Mouse (Mus musculus) Patski (cell line): ENCODE measurements around the gene Ush2a. TPM values are rescaled to one million over a fixed set of nuclear protein-coding genes. Genes with fewer than 3 reads are reported as not detected.

ENCODE experiments used
- ATAC-seq: fragments of 100-300 bp; one replicate; pipeline ENCODE4 v1.8.0; 2021
- CTCF ChIA-PET: fragments of 350-600 bp; sonication (Branson Sonifier 250); formaldehyde crosslinking; loops from one replicate; lab custom pipeline; 2022; ENCODE audit warnings: inconsistent platforms; lab: Charles Lee
- POLR2A ChIA-PET: fragments of 350-600 bp; sonication (Branson Sonifier 250); formaldehyde crosslinking; loops from one replicate; lab custom pipeline; 2022; ENCODE audit warnings: antibody characterized with exemption, inconsistent platforms; lab: Charles Lee
- DNase-seq: peaks from one replicate; pipeline ENCODE4 v3.0.0-alpha.2; 2011; ENCODE audit warnings: low read depth, low spot score
- H3K27me3 ChIP-seq: fragments of 371-371 bp; one replicate; pipeline ENCODE4 v1.5.1; 2021
- CTCF ChIP-seq: fragments of 100-300 bp; IDR thresholded peaks from one replicate; pipeline ENCODE4 v1.5.1; 2021
- in situ Hi-C: fragments of 300-500 bp; cut with MboI; formaldehyde crosslinking; loops from 3 replicates; pipeline ENCODE4 v1.11.1; 2018; ENCODE audit warnings: low pct_unique_long_range_greater_than_20kb, mixed read lengths
- polyA plus RNA-seq: library from polyadenylated mRNA; unstranded; gene quantifications from one replicate; pipeline ENCODE4 v1.2.3, GENCODE M21; 2021

The Ush2a gene
- polyA plus RNA-seq, 1 experiment from 2014 or later: not detected

DNA sequence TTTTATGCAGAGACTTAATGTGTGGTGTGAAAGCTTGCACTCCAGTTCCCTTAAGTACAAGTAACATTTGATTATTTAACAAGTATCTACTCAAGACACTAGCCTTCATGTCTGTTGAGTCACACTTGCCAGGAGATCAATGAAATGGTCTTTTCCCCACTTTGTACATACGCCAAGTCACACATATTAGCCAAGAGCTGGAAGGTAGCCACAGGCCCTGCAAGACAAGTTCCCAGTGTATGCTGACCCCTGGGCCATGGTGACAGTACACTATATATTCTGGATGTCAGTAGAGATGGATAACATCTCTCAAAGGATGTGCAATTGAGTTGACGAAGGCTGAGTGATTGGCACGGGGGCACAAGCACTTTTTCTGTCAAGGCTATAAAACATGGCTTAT, 455.1 kb downstream of the Ush2a start:
- no peak for ATAC-seq
- DNase-seq: no peak
- ChIA-PET POLR2A (no interaction called here), CTCF (no interaction called here)
- peaks cover 4% of the 10 kb centered on the region for H3K27me3 ChIP-seq
- in situ Hi-C loops: no loop called here
- no peak for TF ChIP-seq CTCF

DNA sequence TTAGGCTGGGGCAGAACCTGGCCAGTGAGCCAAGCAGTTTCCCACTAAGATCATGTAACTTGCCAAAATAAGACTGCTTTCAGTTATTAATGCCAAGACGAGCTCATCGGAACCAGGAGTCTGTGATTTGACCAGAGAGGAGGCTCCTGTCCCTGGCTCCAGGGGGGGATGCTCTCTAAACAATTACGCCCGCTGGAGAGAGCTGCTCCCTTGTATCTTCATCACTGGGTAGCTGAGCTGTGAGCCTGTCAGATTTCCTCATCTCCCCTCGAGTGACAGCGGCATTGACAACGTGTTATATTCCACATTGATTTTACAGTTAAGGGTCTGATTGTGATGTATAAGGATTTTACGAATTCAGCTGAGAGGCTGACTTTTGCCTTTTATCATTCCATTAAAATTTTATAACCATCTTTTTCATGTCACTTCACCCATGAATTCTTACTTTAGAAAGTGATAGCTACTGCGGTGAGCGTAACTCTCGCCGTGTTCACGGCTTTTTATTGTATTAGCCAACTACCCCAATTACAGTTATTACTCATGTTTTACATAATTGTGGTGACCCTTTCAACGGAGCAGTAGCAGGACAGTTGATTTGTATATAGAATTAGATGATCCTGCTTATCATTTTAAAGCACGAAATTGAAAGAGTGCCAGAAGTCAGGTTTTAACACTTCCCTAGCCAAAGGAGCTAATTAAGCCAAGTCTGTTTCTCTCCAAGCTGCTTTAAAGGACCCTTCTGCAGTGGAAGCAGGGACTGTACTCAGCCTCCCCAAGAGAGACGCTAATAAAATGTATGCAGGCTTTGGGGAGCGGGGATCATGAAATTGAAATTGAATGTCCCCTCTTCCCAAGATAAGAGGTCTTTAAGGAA, 463.5 kb downstream of the Ush2a start:
- CTCF ChIA-PET: no interaction called here
- in situ Hi-C loops: no loop called here
- peaks cover 24% of the 10 kb centered on the region for H3K27me3 ChIP-seq
- DNase-seq (no peak), ATAC-seq (no peak)
- POLR2A ChIA-PET: no interaction called here
- no peak for TF ChIP-seq CTCF

DNA sequence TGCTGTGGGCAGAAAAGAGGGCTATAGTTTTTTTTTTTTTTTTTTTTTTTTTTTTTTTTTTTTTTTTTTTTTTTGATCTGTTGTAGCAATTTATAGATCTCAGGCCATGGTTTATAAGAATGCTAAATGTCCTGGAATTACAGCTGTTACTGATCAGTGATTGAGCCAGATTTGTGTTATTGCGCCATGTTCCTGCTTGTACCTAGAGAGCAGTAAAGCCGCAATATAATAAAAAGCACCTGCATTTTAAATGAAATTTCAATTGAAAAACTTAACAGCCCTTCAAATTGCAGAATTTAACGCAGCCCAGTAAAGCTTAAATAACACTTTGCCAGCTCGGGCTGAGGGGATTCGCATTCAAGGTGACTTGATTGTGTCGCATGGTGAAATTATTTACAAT, 465.1 kb downstream of the Ush2a start:
- ChIA-PET POLR2A (no interaction called here), CTCF (interaction anchor here (0.6 kb wide), 1 partner anchor 846 kb away, joined by 3 read pairs; no protein-coding TSS in a partner anchor)
- DNase-seq (no peak), ATAC-seq (no peak)
- peaks cover 24% of the 10 kb centered on the region for H3K27me3 ChIP-seq
- TF ChIP-seq CTCF: no peak
- in situ Hi-C loops: no loop called here

DNA sequence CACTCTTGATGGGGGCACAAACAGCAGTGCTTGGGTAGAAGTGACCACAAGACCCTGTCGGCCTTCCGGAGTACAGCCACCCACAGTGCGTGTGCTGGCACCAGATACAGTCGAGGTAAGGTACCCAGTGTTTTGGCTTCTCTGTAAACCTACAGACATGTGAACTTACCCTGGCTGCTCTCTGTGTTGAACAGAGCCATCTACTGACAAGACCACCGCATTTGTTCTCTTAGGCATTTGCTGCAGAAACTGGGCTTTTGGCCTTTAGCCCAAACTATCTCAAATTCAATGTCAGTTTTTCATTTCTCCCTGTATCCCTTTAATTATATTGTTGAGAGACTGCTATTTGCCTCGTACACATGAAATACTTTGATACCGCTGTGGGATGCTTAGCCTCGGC, 466.8 kb downstream of the Ush2a start:
- no peak for TF ChIP-seq CTCF
- DNase-seq (no peak), ATAC-seq (no peak)
- peaks cover 24% of the 10 kb centered on the region for H3K27me3 ChIP-seq
- ChIA-PET POLR2A (no interaction called here), CTCF (no interaction called here)
- in situ Hi-C loops: no loop called here

DNA sequence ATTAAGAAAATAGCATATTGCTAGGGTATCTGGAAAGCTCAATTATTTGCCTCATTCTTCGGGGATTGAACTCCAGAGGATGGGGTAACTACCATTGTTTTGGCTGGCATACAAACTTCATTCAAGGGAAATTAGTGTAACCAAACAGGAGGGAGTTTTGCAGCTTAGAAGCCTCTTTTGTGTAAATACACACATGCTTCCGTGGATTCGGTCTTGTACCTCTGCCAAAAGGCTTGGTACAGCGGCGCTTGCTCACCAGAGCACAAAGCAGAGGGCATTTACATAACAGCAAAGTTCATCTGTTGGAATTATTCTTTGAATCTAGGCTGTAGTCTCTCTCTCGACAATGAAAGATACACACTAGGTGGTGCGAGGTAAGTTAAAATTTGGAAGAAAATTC, 467.4 kb downstream of the Ush2a start:
- no peak for DNase-seq
- in situ Hi-C loops: no loop called here
- POLR2A ChIA-PET: no interaction called here
- CTCF ChIA-PET: no interaction called here
- H3K27me3 ChIP-seq: peaks cover 20% of the 10 kb centered on the region
- ATAC-seq: no peak
- TF ChIP-seq CTCF: no peak

DNA sequence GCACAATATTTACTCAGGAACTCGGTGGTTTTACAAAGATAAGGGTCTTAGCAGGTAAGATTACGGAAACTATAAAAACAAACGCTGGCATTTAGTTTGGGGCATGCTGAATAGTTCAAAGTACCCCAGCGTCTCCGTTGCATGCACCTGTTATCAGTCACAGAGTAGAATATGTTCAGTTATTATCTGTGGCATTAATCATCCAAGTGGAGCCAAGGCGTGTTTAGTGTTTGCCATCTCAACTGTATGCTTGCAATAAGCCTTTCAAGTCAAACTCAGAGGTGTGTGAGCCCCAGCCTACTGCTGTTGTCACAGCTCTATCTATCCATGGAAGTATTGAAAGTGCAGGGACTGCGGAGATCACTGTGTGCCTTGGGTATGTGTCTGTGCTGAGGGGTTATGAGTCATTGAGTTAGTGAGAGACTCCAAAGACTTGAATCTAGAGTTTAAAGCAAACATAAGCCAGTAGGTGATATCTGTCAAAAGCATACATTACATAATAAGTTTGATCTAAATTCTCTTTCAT, 473.0 kb downstream of the Ush2a start:
- DNase-seq (no peak), ATAC-seq (no peak)
- POLR2A ChIA-PET: no interaction called here
- no peak for TF ChIP-seq CTCF
- CTCF ChIA-PET: no interaction called here
- no peaks in the 10 kb centered on the region for H3K27me3 ChIP-seq
- in situ Hi-C loops: no loop called here

DNA sequence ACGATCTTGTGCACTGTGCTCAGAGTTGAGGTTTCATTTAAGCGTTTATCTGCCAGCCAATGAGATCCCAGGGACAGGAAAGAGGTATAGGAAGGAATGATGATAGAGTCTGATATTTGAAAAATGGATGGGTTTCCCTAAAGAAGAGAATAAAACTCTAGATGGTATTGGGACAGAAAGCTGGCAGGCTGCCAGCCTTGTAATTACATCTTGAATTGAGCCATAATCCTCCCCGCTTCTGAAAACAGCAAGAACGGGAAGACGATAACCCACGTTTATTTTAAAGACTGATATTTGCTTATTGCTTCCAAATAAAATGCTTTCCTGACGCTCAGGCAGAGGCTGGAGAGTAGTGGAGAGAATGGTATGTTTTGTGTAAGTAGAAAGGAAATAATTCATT, 481.1 kb downstream of the Ush2a start:
- CTCF ChIA-PET: no interaction called here
- in situ Hi-C loops: no loop called here
- no peak for ATAC-seq

DNA sequence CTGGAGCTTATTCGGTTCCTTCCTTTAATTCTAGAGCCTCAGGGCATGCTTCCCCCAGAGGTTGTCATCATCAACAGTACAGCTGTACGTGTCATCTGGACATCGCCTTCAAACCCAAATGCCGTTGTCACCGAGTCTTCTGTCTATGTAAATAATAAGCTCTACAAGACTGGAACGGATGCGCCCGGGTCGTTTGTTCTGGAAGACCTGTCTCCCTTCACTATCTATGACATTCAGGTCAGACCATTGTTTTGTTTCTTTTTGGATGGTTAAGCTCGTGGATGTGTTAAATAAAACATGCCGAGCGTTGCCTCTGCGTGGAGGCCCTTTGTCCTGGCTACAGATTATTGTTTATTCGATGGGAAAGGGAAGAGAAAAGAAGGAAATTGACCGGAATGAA, 493.2 kb downstream of the Ush2a start:
- POLR2A ChIA-PET: no interaction called here
- no peak for ATAC-seq
- DNase-seq: no peak
- peaks cover 14% of the 10 kb centered on the region for H3K27me3 ChIP-seq
- TF ChIP-seq CTCF: no peak
- CTCF ChIA-PET: no interaction called here
- in situ Hi-C loops: no loop called here

More for the DNA sequence above, 481.1 kb downstream of the Ush2a start:
- DNase-seq: no peak
- no peak for TF ChIP-seq CTCF
- no peaks in the 10 kb centered on the region for H3K27me3 ChIP-seq
- POLR2A ChIA-PET: no interaction called here

DNA sequence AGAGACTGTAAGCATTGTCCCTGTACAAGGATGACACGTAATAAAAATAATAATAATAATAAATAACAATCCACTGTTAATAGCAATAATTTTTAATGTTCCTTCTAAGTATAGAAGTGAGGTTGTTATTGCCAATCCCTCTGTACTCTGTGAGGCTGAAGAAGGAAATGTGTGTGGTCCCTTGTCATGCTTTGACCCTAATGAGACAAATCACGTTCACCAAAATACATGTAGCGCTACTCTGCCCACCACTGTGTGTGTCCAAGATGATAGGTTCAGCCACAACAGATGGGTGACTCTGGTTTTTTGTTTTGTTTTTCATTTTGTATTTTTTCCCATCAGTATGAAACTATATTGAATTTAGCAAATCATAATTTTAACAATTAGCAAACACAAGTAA, 498.7 kb downstream of the Ush2a start:
- no peak for TF ChIP-seq CTCF
- no peak for DNase-seq
- POLR2A ChIA-PET: no interaction called here
- peaks cover 1% of the 10 kb centered on the region for H3K27me3 ChIP-seq
- ATAC-seq: no peak
- CTCF ChIA-PET: no interaction called here
- in situ Hi-C loops: no loop called here

DNA sequence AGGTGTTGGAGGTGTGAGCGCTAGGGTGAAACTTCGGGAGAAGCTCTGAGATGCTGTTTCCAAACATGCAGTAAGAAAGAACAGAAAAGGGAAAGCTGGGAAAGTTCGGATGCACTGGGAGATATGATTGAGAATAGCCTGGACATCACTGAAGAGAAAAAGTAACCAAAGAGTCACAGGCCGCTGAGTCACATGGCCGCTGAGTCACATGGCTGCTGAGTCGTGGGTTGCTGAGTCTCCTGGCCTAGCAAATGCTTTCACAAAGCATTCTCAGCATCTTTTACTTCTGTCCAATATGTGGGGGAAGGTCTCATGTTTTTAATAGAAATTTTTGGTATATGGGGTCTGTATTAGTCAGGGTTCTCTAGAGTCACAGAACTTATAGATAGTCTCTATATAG, 500.6 kb downstream of the Ush2a start:
- ATAC-seq: no peak
- ChIA-PET CTCF (no interaction called here), POLR2A (no interaction called here)
- in situ Hi-C loops: no loop called here
- no peaks in the 10 kb centered on the region for H3K27me3 ChIP-seq
- TF ChIP-seq CTCF: no peak
- no peak for DNase-seq

DNA sequence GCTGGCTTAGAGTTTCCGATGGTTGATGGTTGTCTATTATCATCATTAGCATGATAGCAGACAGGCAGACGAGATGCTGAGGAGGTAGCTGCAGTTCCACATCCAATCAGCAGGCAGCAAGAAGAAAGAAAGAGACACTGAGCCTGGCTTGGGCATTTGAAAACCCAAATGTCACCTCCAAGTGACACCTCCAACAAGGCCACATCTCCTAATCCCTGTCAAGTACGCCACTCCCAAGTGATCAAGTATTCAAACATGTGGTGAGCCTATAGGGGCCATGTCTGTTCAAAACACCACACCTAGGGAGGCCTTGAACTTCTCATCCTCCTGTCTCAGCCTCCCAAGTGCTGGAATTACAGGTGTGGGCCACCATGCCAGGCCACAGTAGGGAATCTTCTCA, 501.9 kb downstream of the Ush2a start:
- ATAC-seq: no peak
- CTCF ChIA-PET: no interaction called here
- in situ Hi-C loops: no loop called here

More for the DNA sequence above, 501.9 kb downstream of the Ush2a start:
- DNase-seq: no peak
- TF ChIP-seq CTCF: no peak
- POLR2A ChIA-PET: no interaction called here
- no peaks in the 10 kb centered on the region for H3K27me3 ChIP-seq
